Mouse (Mus musculus) cerebellum, adult 18-20 months (tissue): ENCODE results near the gene Col25a1.

Experiments
- DNase-seq, 2 experiments: peaks; one replicate each; pipeline ENCODE4 v3.0.0; 2021

Gene Col25a1

GRCm38 (mm10) chr3:130329833-130330555 is 198.7 kb downstream of the Col25a1 start:
- no peak for DNase-seq

- no peak for DNase-seq
Observed at GRCm38 (mm10) chr3:130330556-130330950, 199.3 kb downstream of the Col25a1 start.

- DNase-seq: no peak
Observed at GRCm38 (mm10) chr3:130332347-130332913, 201.1 kb downstream of the Col25a1 start.

GRCm38 (mm10) chr3:130337857-130338256 is 206.6 kb downstream of the Col25a1 start:
- DNase-seq: no peak

- no peak for DNase-seq
Observed at GRCm38 (mm10) chr3:130338371-130338770, 207.1 kb downstream of the Col25a1 start.

- DNase-seq: no peak
Observed at GRCm38 (mm10) chr3:130350161-130350560, 218.9 kb downstream of the Col25a1 start.

- no peak for DNase-seq
Observed at GRCm38 (mm10) chr3:130354399-130355039, 223.2 kb downstream of the Col25a1 start.

- no peak for DNase-seq
Observed at GRCm38 (mm10) chr3:130356575-130357173, 225.4 kb downstream of the Col25a1 start.

- DNase-seq: no peak
Observed at GRCm38 (mm10) chr3:130360813-130361212, 229.5 kb downstream of the Col25a1 start.

- DNase-seq: no peak
Observed at GRCm38 (mm10) chr3:130361922-130362321, 230.6 kb downstream of the Col25a1 start.

- peak in 1 of 2 experiments; percentile 7 for DNase-seq
Observed at GRCm38 (mm10) chr3:130362797-130363367, 231.6 kb downstream of the Col25a1 start.

- no peak for DNase-seq
Observed at GRCm38 (mm10) chr3:130366917-130367610, 235.8 kb downstream of the Col25a1 start.

GRCm38 (mm10) chr3:130368352-130368751 is 237.1 kb downstream of the Col25a1 start:
- DNase-seq: no peak

- DNase-seq: no peak
Observed at GRCm38 (mm10) chr3:130369113-130369512, 237.8 kb downstream of the Col25a1 start.

GRCm38 (mm10) chr3:130370167-130370566 is 238.9 kb downstream of the Col25a1 start:
- DNase-seq: no peak

- DNase-seq: no peak
Observed at GRCm38 (mm10) chr3:130373145-130373544, 241.8 kb downstream of the Col25a1 start.

- no peak for DNase-seq
Observed at GRCm38 (mm10) chr3:130374620-130375341, 243.5 kb downstream of the Col25a1 start.

GRCm38 (mm10) chr3:130377786-130378185 is 246.5 kb downstream of the Col25a1 start:
- DNase-seq: no peak

- no peak for DNase-seq
Observed at GRCm38 (mm10) chr3:130378626-130379025, 247.3 kb downstream of the Col25a1 start.

GRCm38 (mm10) chr3:130380299-130380845 is 249.1 kb downstream of the Col25a1 start:
- DNase-seq: no peak

- DNase-seq: no peak
Observed at GRCm38 (mm10) chr3:130381691-130382090, 250.4 kb downstream of the Col25a1 start.

GRCm38 (mm10) chr3:130385856-130386255 is 254.6 kb downstream of the Col25a1 start:
- DNase-seq: no peak
